ENCODE assay signal across 8 mouse cellular contexts in the genomic region with DNA sequence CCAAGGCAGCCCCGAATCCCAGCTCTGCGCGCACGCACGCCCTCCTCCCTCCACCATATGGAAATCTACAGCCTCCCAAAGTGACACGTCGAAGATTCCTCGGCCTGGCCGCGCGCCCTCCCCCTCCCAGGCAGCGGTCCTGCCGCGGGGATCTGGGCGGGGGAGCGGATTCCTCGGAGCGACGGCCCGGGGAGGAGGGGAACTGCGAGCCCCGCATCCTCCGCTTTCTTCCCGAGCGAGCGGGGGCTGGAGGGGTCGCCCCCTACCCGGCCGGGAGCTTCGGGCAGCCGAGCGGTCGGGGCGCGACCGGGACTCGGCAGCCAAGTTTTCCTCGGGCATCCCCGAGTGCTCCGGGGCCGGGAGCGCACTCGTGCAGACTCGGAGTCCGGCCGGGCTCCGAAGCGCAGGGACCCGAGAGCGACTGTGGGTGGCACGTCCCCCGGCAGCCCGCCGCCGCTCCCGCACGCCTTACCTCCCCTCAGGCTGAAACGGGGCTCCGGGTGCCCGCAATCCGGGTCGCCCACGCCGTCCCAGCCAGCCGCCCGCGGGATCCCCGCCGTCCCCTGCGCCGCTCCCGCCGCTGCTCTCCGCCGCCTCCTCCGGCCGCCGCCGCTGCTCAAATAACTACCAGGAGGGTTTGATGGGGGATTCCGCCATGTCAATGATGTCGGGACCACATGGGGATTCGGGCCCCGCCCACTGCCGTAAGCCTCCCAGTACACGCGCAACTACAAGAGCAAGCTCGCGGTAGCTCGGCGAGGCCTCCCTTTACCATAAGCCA. TPM values are rescaled to one million over a fixed set of nuclear protein-coding genes. Genes with fewer than 3 reads are reported as not detected.
DNase-seq lines count a peak whose midpoint lies in the region; ATAC-seq lines count a peak whose summit lies in the region.

A gene (minus strand): TSS at position 660 of the 781 bp plus-strand sequence.

- H3K27me3 ChIP-seq in hindbrain, embryonic 12.5 days = no peaks in the 10 kb centered on the region

- peak; percentile 97 for DNase-seq in Muller cell, postnatal 12 days (ENCODE audit: inconsistent ontology term)
- DNase-seq in cerebellum, adult 9-10 months = peak; percentile 85
- DNase-seq in frontal cortex, postnatal 14 days (ENCODE audit: low spot score in 2 of 2) = peak; percentile 90 to 94
- DNase-seq in layer of hippocampus, postnatal 14 days (ENCODE audit: low spot score in 2 of 2) = peak; percentile 92 to 97
- peak; percentile 96 for DNase-seq in lung, postnatal 10 days
- peak; percentile 88 for DNase-seq in ovary, postnatal 14 days (ENCODE audit: low spot score)
- DNase-seq in thymus, postnatal 10 days (ENCODE audit: low spot score in 2 of 2) = peak; percentile 76 to 80

- no peaks in the 10 kb centered on the region for H3K9me3 ChIP-seq in hindbrain, embryonic 12.5 days (replicated peaks)

- no peaks in the 10 kb centered on the region for H3K36me3 ChIP-seq in hindbrain, embryonic 12.5 days

- ATAC-seq in hindbrain, embryonic 12.5 days (ENCODE audit: low FRiP score) = peak; percentile 93

- peak within 1 kb of the TSS; percentile 90 for H3K9ac ChIP-seq in hindbrain, embryonic 12.5 days

- WGBS in hindbrain, embryonic 12.5 days = under 1% methylated on average over 81 of the region's 90 CpGs

- peak within 1 kb of the TSS; percentile 82 for H3K4me3 ChIP-seq in hindbrain, embryonic 12.5 days

- H3K4me1 ChIP-seq in hindbrain, embryonic 12.5 days = peaks cover 12% of the 10 kb centered on the region; the same call in 1 of the 2 replicates

- H3K4me2 ChIP-seq in hindbrain, embryonic 12.5 days (replicated peaks) = peak within 1 kb of the TSS; percentile 67

- peak within 1 kb of the TSS; percentile 94 for H3K27ac ChIP-seq in hindbrain, embryonic 12.5 days

RNA-seq across cellular contexts. Expression of the gene that starts here (rescaled TPM):
- polyA plus RNA-seq in hindbrain, embryonic 12.5 days (2016; fragmentation: Nextera tagmentation; extraction: Ambion mirVana) = 22.4 and 22.7 TPM in 2 replicates
- total RNA-seq in layer of hippocampus, postnatal 14 days (2021) = 10 to 100 TPM; 23.7 to 31.1 TPM

Comparison
In these comparisons a context has a peak if more than half of its experiments do, and no peak if none do; other contexts are left out.
1. Peak in every context shown above with its lines: DNase-seq, ATAC-seq, H3K4me3 ChIP-seq and H3K27ac ChIP-seq.